Mouse (Mus musculus): Measurements from ENCODE around the gene Limch1. TPM values are rescaled to one million over a fixed set of nuclear protein-coding genes. Genes with fewer than 3 reads are reported as not detected.
A peak's percentile ranks its signal among the peaks of the same experiment; 100 is the strongest.

Gene Limch1
- polyA plus RNA-seq, 1 experiment from 2014 or later, result 6.1 TPM

DNA sequence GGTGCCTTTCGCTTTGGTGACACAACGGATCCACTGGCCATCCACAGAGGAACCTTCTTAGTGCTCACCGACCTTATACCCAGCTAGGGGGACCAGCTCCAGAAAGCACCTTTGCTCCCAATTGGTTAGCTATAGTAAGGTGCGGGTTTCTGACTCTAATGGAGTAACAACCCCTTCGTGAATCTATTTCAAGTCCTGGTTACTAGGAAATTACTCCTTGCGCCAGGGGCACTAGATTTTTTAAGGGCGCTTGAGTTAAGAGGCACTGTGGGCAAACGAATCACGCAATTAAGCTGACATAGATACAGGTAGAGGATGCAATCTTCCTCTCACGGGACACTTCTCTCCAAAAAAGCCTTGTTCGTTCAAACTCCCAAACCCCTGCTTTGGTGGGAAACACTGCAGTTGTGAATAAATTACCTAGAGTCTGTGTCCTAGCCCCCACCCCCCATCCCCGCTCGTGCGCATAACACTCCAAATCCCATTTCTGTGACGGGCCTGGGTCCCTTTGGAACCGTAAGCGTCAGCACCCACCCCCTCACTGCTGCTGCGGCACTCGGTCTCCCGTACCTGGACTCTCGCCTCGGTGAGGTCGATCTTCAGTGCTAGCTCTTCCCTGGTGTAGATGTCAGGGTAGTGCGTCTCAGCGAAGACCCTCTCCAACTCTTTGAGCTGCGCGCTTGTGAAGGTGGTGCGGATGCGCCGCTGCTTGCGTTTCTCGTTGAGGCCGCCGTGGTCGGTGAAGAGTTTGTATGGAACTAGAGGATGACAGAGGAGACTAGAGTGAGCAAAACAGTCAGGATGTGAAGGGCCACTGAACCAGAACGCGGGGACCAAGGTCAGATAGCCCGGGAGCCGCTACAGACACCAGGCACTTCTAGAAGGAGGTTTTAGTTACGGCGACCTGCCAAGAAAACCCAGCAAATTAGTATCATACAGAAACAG, 351.8 kb downstream of the Limch1 start:
- no peaks in the 10 kb centered on the region for H3K36me3 ChIP-seq (ENCODE audit: control insufficient read depth, insufficient read depth, low read length)
- H3K9ac ChIP-seq (ENCODE audit: low read length), result no peak overlapping the region
- no peak for ATAC-seq (ENCODE audit: low FRiP score, low TSS enrichment)
- no peak overlapping the region for H3K27ac ChIP-seq (replicated peaks)
- no peak overlapping the region for H3K4me2 ChIP-seq (replicated peaks; ENCODE audit: low read depth)
- H3K27me3 ChIP-seq (ENCODE audit: control insufficient read depth, insufficient read depth, low read length), result peaks cover 42% of the 10 kb centered on the region
- WGBS, result 2% methylated on average over 41 of the region's 41 CpGs
- DNase-seq (ENCODE audit: low spot score), result peak; percentile 21
- H3K4me3 ChIP-seq (ENCODE audit: low read depth, low read length), result peak overlapping the region; percentile 16
- no peak for TF ChIP-seq EP300 (optimal IDR thresholded peaks at IDR 0.05)
- TF ChIP-seq CTCF (IDR thresholded peaks at IDR 0.05; ENCODE audit: low read depth), result no peak
- H3K9me3 ChIP-seq (ENCODE audit: control insufficient read depth, low read length), result no peaks in the 10 kb centered on the region
- H3K4me1 ChIP-seq (replicated peaks; ENCODE audit: control insufficient read depth, insufficient read depth), result no peaks in the 10 kb centered on the region

DNA sequence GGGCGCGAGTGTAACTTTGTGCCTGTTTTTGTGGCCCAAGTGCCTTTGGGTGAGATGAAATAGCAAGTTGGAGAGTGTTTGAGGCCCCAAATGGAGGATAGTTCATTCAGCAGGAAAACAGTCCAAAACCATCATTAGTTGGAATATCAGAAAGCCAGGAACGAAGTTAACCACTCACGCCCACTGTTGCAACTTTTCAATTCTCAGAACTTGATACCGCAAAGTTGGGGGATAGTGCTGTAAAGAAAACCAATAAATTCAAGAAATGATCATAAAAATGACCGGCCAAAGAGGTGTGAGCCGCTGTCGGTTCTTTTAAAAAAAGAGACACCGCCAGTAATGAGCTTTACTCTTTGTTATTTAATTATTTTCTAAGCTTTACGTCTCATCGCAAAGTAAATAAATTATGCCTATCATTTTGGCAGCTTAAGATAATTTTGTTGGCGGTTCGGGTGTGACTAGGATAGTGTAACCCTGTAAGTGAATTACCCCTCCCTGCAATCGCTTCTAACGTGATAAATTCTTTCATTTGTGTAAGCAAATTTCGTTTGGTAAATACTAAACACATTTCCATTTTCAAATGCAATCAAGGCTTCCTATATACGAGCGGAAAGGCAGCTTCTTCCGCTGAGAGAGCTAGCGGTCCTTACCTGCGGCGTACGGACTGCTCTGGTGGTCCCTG, 352.6 kb downstream of the Limch1 start:
- H3K4me3 ChIP-seq (ENCODE audit: low read depth, low read length), result peak overlapping the region; percentile 18; the same call in 1 of the 2 replicates
- H3K27ac ChIP-seq (replicated peaks), result no peak overlapping the region
- TF ChIP-seq EP300 (optimal IDR thresholded peaks at IDR 0.05) (no peak), CTCF (IDR thresholded peaks at IDR 0.05; ENCODE audit: low read depth) (no peak)
- H3K4me2 ChIP-seq (replicated peaks; ENCODE audit: low read depth), result no peak overlapping the region
- DNase-seq (ENCODE audit: low spot score), result no peak
- no peaks in the 10 kb centered on the region for H3K4me1 ChIP-seq (replicated peaks; ENCODE audit: control insufficient read depth, insufficient read depth)
- no peaks in the 10 kb centered on the region for H3K9me3 ChIP-seq (ENCODE audit: control insufficient read depth, low read length)
- peaks cover 42% of the 10 kb centered on the region for H3K27me3 ChIP-seq (ENCODE audit: control insufficient read depth, insufficient read depth, low read length)
- 4% methylated on average over 23 of the region's 23 CpGs for WGBS
- H3K36me3 ChIP-seq (ENCODE audit: control insufficient read depth, insufficient read depth, low read length), result no peaks in the 10 kb centered on the region
- ATAC-seq (ENCODE audit: low FRiP score, low TSS enrichment), result no peak
- H3K9ac ChIP-seq (ENCODE audit: low read length), result no peak overlapping the region

DNA sequence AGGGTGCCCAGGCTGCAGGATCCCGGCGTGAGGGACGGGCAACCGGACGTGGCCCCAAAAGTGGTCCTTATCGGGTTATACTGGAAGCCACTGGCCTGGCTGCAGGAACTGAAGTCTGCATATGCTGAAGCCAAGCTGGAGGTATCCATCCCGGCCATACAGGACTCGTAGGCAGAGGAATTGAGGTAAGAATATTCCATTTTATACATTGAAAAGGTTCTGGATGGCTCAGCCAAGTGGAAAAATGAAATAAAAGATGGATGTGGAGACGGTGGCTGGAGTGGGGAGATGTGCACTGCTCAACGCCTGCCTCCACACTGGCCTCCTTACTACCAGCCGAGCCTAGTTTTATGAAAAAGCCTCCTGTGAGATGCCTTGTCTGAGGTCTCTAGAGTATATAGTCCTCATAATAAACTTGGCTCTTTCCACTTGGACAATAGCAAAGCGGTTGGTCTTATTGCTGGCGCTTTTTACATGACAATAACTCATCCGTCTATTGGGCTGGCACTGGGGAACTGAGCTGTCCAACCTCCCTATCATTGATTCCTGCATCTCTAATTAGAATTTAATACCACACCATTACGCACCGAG, 353.2 kb downstream of the Limch1 start, which contains the start of gene Phox2b:
Phox2b (minus strand) TSS at position 569 of the 591 bp plus-strand sequence.
- Histone ChIP-seq H3K36me3 (ENCODE audit: control insufficient read depth, insufficient read depth, low read length) (no peaks in the 10 kb centered on the region), H3K9ac (ENCODE audit: low read length) (no peak within 1 kb of the TSS), H3K4me3 (ENCODE audit: low read depth, low read length) (peak within 1 kb of the TSS; percentile 18; the same call in 1 of the 2 replicates), H3K4me2 (replicated peaks; ENCODE audit: low read depth) (no peak within 1 kb of the TSS), H3K9me3 (ENCODE audit: control insufficient read depth, low read length) (no peaks in the 10 kb centered on the region), H3K27ac (replicated peaks) (no peak within 1 kb of the TSS), H3K4me1 (replicated peaks; ENCODE audit: control insufficient read depth, insufficient read depth) (no peaks in the 10 kb centered on the region), H3K27me3 (ENCODE audit: control insufficient read depth, insufficient read depth, low read length) (peaks cover 42% of the 10 kb centered on the region)
- ATAC-seq (ENCODE audit: low FRiP score, low TSS enrichment) (no peak; the same call in 1 of the 2 replicates), DNase-seq (ENCODE audit: low spot score) (no peak)
- WGBS, result 5% methylated on average over 16 of the region's 16 CpGs
- TF ChIP-seq CTCF (IDR thresholded peaks at IDR 0.05; ENCODE audit: low read depth), result no peak
- TF ChIP-seq EP300 (optimal IDR thresholded peaks at IDR 0.05), result no peak

DNA sequence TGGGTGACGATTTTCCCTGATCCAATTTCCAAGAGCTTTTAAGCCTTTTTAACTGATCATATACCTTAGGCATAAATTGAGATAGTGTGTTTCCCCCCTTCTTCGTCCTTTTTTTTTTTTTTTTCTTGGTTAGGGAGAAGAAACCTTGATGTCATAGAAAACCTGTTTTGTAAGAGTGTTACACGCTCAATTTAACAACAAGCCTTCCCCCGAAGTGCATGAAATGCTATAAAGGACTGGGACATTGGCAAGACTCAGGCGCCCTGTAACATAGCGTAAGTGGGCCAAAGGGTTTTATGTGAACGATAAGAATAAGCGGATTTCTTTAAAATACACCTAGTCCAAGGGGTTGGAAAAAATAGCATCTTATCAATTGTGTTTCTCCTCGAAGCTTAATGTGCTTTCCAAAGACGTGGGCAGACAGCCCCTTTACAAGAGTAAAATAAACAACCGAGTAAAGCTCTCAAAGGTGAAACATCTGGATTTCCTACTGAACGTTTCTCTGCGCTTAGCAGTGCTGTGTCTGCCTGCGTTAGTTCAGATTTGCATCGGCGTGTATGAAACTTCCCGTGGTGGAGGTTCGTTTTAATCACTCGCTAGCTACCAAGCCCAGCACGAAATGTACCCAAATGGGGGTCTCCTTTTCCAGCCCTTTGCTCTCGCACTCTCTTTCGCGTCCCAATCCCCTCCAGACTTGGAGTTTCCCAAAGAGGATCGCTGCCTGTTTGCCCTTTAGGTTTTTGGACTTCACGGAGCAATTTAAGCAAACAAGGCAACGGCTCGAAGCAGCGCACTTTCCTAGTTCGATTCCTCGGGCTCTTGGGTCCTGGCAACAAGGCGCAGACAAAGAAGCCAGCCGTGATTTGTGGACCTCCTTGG, 354.0 kb downstream of the Limch1 start:
- Histone ChIP-seq H3K9ac (ENCODE audit: low read length) (no peak overlapping the region), H3K4me2 (replicated peaks; ENCODE audit: low read depth) (no peak overlapping the region), H3K27ac (replicated peaks) (no peak overlapping the region), H3K9me3 (ENCODE audit: control insufficient read depth, low read length) (no peaks in the 10 kb centered on the region), H3K4me3 (ENCODE audit: low read depth, low read length) (no peak overlapping the region), H3K4me1 (replicated peaks; ENCODE audit: control insufficient read depth, insufficient read depth) (no peaks in the 10 kb centered on the region), H3K36me3 (ENCODE audit: control insufficient read depth, insufficient read depth, low read length) (no peaks in the 10 kb centered on the region), H3K27me3 (ENCODE audit: control insufficient read depth, insufficient read depth, low read length) (peaks cover 48% of the 10 kb centered on the region)
- no peak for TF ChIP-seq CTCF (IDR thresholded peaks at IDR 0.05; ENCODE audit: low read depth)
- no peak for TF ChIP-seq EP300 (optimal IDR thresholded peaks at IDR 0.05)
- DNase-seq (ENCODE audit: low spot score) (no peak), ATAC-seq (ENCODE audit: low FRiP score, low TSS enrichment) (no peak)
- WGBS, result 3% methylated on average over 32 of the region's 32 CpGs

Data from stomach, postnatal 0 days (tissue).